Mouse (Mus musculus) right cerebral cortex, postnatal 14 days (tissue): Measurements from ENCODE around the gene Cav3.

Experiments used
- DNase-seq: peaks from one replicate; pipeline ENCODE4 v3.0.0; 2022

Gene Cav3

DNA sequence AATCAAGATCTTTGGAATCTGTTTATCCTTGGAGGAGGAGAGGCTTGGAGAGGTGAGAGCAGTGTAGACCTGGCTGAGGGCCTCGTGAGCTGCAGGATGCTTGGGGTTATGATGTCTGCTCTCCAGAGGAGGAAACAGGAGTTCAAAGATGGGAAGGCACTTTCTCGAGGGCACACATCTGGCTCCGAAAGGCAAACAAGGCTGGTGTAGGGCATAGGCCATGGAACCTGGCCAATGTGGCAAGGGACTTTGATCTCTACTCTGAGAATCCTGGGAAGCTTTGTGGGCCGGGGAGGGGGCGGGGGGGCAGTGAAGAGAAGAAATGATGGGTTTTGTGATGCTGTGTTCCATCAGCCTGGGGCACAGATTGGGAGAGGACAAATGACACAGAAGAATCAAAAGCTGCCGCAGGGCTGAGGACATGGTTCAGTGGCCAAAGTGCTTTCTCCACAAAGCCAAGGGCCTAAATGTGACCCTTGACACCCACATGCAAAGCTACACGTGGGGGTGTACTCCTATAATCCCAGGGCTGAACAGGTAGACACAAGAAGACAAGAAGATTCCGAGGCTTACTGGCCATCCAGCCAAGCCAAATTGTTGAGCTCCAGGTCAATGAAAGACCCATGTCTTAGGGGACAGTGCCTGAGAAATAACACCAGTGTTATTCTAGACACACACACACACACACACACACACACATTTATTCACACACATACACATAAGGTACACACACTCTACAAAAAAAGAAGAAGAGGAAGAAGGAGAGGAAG, 37.2 kb downstream of the Cav3 start:
- DNase-seq = no peak

GRCm38 (mm10) chr6:112497456-112497855, 38.2 kb downstream of the Cav3 start:
- no peak for DNase-seq

GRCm38 (mm10) chr6:112498716-112499115, 39.4 kb downstream of the Cav3 start:
- no peak for DNase-seq

DNA sequence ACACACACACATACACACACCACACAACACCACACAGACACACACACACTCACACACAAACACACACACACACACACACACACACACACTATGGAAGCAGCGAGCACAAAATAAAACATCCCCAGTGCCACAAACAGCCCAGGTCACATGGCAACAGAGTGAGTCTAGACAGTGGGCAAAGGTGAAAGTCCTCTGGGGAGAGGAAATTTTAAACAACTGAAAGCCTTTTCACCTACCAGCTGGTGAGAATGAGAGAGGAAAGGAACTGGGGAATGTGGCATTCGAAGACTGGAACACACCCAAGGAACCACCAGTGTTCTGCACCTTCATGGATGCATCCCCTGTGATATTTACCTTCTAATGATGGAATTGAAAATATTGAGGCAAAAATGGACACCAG, 40.2 kb downstream of the Cav3 start:
- DNase-seq = no peak

DNA sequence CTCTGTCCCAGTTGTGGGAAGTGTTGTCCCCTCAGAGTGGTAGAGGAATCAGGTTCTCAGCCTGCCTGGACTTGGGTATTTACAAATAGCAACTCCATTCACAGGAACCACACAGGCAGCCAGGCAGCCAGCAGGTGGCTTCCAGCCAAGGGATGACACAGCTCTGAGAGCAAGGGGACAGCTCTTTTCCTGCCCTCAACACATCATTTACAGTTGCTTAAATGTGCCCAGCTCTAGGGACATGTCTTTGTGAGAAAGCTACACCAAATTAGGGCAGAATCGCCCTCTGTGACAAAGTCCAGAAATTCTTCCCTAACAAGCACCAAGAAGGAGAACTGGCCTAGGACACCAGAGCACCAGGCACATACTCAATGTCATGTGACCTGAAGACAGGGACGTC, 41.9 kb downstream of the Cav3 start:
- DNase-seq = peak; percentile 43

DNA sequence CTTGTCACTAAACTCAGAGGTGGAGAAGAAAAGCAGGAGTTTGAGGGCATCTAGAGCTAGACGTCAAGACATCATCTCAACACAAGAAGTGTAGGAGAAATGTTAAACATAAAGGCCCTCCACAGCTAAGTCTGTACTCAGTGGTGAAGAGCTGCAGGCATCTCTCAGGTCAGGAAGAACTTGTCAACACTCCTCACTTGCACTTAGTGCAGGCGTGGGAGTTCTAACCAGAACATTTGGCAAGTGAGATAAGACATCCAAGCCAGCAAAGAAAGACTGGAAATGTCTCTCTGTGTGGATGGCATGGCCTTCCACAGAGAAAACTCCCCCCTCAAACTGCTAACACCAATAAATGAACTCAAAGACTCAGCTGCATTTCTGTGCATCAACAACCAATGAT, 48.3 kb downstream of the Cav3 start:
- no peak for DNase-seq

GRCm38 (mm10) chr6:112509590-112510131, 50.4 kb downstream of the Cav3 start:
- DNase-seq = no peak

DNA sequence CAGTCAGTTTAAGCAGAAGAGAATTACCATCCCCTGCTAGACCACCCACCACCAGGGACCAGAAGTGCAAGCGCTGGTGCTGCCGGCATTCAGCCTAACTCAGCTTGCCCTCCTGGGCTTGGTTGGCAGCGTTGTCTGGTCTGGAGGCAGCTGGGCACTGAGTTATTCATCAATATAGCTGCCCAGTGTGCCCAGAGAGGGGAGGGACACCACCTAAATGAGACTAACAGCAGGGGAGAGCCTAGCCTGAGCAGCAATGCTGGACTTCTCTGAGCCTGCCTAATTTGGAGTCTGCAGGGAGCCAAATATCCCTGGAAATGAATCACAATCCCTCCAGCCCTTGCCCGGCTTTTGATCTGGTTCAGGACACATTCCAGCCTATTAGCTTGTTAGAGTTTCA, 51.0 kb downstream of the Cav3 start:
- DNase-seq = no peak

- DNase-seq = no peak
Observed at GRCm38 (mm10) chr6:112514591-112514990, 55.3 kb downstream of the Cav3 start.

- no peak for DNase-seq
Observed at GRCm38 (mm10) chr6:112516496-112516895, 57.2 kb downstream of the Cav3 start.

DNA sequence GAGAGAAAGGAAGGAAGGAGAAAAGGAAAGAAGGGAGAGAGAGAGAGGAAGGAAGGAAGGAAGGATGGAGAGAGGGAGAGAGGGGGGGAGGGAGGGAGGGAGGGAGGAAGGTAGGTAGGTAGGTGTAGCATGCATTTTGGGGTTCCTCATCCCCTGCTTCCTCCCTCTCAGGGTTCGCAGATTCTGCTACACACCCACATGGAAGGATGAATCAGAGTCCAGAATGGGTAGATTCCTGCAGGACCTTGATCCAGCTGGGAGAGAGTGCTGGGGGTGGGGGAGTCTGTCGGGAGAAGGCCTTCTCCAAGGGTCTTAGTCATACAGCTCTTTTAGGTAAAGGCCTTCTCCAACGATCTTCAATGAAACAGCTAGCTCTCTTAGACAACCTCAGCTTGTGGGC, 58.3 kb downstream of the Cav3 start:
- DNase-seq = no peak

GRCm38 (mm10) chr6:112517991-112518390, 58.7 kb downstream of the Cav3 start:
- no peak for DNase-seq
